Mouse (Mus musculus) liver, embryonic 12.5 days (tissue): ENCODE results near the gene Eaf2. TPM values are rescaled to one million over a fixed set of nuclear protein-coding genes. Genes with fewer than 3 reads are reported as not detected.

Source experiments
- ATAC-seq: fragments of 200-750 bp; cut with Nextera tagmentation; 2 replicates; pipeline ENCODE4 v1.8.0; 2017; ENCODE audit warnings: moderate number of reproducible peaks, mild to moderate bottlenecking, moderate library complexity
- H3K27ac ChIP-seq: fragments of 300-500 bp; sonication (generic); 2 replicates; pipeline ENCODE4 v1.5.1; 2016; ENCODE audit warnings: mild to moderate bottlenecking
- H3K27me3 ChIP-seq: fragments of 300-500 bp; sonication (generic); replicated peaks from 2 replicates; pipeline ENCODE4 v1.6.1; 2016; ENCODE audit warnings: mild to moderate bottlenecking, moderate library complexity
- H3K36me3 ChIP-seq: fragments of 300-500 bp; sonication (generic); 2 replicates; pipeline ENCODE4 v1.6.1; 2016; ENCODE audit warnings: mild to moderate bottlenecking, moderate library complexity
- H3K4me1 ChIP-seq: fragments of 300-500 bp; sonication (generic); 2 replicates; pipeline ENCODE4 v1.6.1; 2016
- H3K4me2 ChIP-seq: fragments of 300-500 bp; sonication (generic); 2 replicates; pipeline ENCODE4 v1.6.1; 2016; ENCODE audit warnings: mild to moderate bottlenecking, moderate library complexity
- H3K4me3 ChIP-seq: fragments of 300-500 bp; sonication (generic); 2 replicates; pipeline ENCODE4 v1.5.1; 2016; ENCODE audit warnings: mild to moderate bottlenecking, moderate library complexity
- H3K9ac ChIP-seq: fragments of 300-500 bp; sonication (generic); 2 replicates; pipeline ENCODE4 v1.6.1; 2016; ENCODE audit warnings: mild to moderate bottlenecking, moderate library complexity
- H3K9me3 ChIP-seq: fragments of 300-500 bp; sonication (generic); replicated peaks from 2 replicates; pipeline ENCODE4 v1.6.1; 2016; ENCODE audit warnings: mild to moderate bottlenecking, moderate library complexity
- WGBS: fragments of 180-500 bp; shearing (Covaris S2); methylation state at CpG from one replicate; pipeline ENCODE4 v1.1.7; 2016; ENCODE audit not compliant: insufficient replicate concordance; 5-methylcytosine and 5-hydroxymethylcytosine counted together
- microRNA-seq: library from miRNA; unstranded; fragments of <30 nt; microRNA quantifications from one replicate; pipeline ENCODE4, GENCODE M21; 2017
- polyA plus RNA-seq: library from polyadenylated mRNA; unstranded; fragments of >200 nt; fragmentation: Nextera tagmentation; extraction: Ambion mirVana; gene quantifications from 2 replicates; pipeline ENCODE4 v1.2.1, GENCODE M21; 2016

Gene Eaf2
- polyA plus RNA-seq, 1 experiment from 2014 or later = 0.35 TPM

GRCm38 (mm10) chr16:36747767-36748166, 127.0 kb downstream of the Eaf2 start:
- no peak for ATAC-seq
- WGBS = 45% methylated on average over 2 of the region's 2 CpGs
- H3K4me3 ChIP-seq = no peak overlapping the region

GRCm38 (mm10) chr16:36747068-36747467, 127.7 kb downstream of the Eaf2 start:
- H3K36me3 ChIP-seq = no peaks in the 10 kb centered on the region
- H3K9ac ChIP-seq = no peak overlapping the region
- ATAC-seq = no peak
- H3K4me3 ChIP-seq = no peak overlapping the region
- H3K27me3 ChIP-seq = no peaks in the 10 kb centered on the region; the same call in 1 of the 2 replicates
- WGBS = 68% methylated on average over 4 of the region's 4 CpGs
- no peak overlapping the region for H3K27ac ChIP-seq
- H3K4me1 ChIP-seq = no peaks in the 10 kb centered on the region
- no peaks in the 10 kb centered on the region for H3K9me3 ChIP-seq
- no peak overlapping the region for H3K4me2 ChIP-seq

More at GRCm38 (mm10) chr16:36747767-36748166, 127.0 kb downstream of the Eaf2 start:
- no peak overlapping the region for H3K4me2 ChIP-seq
- H3K4me1 ChIP-seq = no peaks in the 10 kb centered on the region
- no peak overlapping the region for H3K27ac ChIP-seq
- no peaks in the 10 kb centered on the region; the same call in 1 of the 2 replicates for H3K27me3 ChIP-seq
- H3K9me3 ChIP-seq = no peaks in the 10 kb centered on the region
- no peaks in the 10 kb centered on the region for H3K36me3 ChIP-seq
- no peak overlapping the region for H3K9ac ChIP-seq

GRCm38 (mm10) chr16:36743580-36743979, 131.2 kb downstream of the Eaf2 start:
- Histone ChIP-seq H3K4me2 (no peak overlapping the region), H3K27ac (no peak overlapping the region), H3K27me3 (no peaks in the 10 kb centered on the region; the same call in 1 of the 2 replicates), H3K4me3 (no peak overlapping the region), H3K36me3 (no peaks in the 10 kb centered on the region), H3K9ac (no peak overlapping the region), H3K9me3 (no peaks in the 10 kb centered on the region), H3K4me1 (no peaks in the 10 kb centered on the region)
- WGBS = 69% methylated on average over 8 of the region's 8 CpGs
- no peak for ATAC-seq

Small RNA genes lying within 50 kb of the gene (microRNA-seq; reads per million reads assigned to microRNA genes)
- not detected for gene Gm22617

Other genes with a start within 250 kb of the Eaf2 start
- 4.3 and 4.9 TPM in 2 replicates for gene Cd86, start 208.9 kb downstream of the Eaf2 start, polyA plus RNA-seq
- gene Ildr1, start 181.0 kb downstream of the Eaf2 start, polyA plus RNA-seq = 0.05 TPM in 2 replicates
- 1.4 and 2.1 TPM in 2 replicates for gene Slc15a2, start 90.0 kb downstream of the Eaf2 start, polyA plus RNA-seq
- 16.6 and 17.4 TPM in 2 replicates for gene Iqcb1, start 46.6 kb downstream of the Eaf2 start, polyA plus RNA-seq
- gene Golgb1, start 137 bp upstream of the Eaf2 start, polyA plus RNA-seq = 31.4 and 36.3 TPM in 2 replicates
- 12.5 and 13.1 TPM in 2 replicates for gene Hcls1, start 60.0 kb upstream of the Eaf2 start, polyA plus RNA-seq
- 0.04 and 0.05 TPM in 2 replicates for gene Fbxo40, start 115.5 kb upstream of the Eaf2 start, polyA plus RNA-seq
- gene Polq, start 136.8 kb upstream of the Eaf2 start, polyA plus RNA-seq = 14.9 and 15.2 TPM in 2 replicates